Mouse (Mus musculus) frontal cortex, postnatal 36 days (tissue): ENCODE data around the gene Naaladl2.
A peak's percentile ranks its signal among the peaks of the same experiment; 100 is the strongest.

Experiments used
- DNase-seq, 2 experiments: peaks; one replicate each; pipeline ENCODE4 v3.0.0; 2022; ENCODE audit warnings: low spot score in 2 of 2

Gene Naaladl2

DNA sequence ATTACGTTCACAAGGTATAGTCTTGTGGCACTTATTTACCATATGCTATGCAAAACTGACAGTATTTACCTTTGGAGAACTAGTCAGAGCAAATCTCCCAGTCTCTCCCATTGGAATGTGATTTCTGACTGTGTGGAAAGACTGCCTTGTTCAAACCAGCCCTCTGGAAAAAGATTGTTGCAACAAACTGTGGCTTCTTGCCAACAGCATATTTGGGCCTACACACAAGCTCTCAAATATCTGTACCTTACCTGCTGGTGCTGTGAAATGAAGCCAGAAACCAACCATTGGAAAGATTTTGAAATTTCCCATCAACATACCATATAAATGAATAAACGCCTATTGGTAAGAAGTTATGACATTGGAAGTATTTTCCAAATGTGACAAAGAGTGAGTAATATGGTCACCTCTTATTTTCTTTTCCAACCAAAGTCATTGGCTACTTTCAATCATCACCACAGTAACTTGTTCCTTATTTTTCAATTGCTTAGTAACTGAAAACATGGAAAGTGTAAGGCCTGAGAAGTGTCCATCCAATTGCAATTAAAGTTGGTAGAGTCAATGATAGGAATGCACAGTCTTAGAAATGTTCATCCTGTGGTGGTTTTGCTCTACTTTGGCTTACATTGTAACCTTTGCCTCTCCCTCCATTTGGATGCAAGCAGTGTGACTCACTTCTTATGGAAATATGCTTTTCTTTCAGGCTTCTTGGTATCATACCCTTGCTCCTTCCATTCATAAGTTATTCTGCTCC, 453.7 kb downstream of the Naaladl2 start:
- no peak for DNase-seq

DNA sequence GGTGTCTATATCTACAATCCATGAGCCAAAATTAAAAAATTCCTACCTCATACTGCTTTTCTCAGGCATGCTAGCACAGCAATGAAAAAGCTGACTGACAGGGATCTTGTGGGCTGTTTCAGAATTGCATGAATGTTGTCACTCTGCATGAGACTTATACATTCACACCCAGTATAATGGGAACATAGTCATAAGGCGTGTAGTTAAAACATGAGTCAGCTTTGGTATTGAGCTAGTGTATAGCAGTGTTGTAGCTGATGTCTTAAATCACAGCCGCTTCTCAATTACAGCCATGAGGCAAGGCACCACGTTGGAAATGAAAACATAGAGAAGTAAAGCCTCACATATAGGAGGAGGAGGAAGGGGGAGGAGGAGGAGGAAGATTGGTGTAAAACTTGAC, 473.6 kb downstream of the Naaladl2 start:
- no peak for DNase-seq

DNA sequence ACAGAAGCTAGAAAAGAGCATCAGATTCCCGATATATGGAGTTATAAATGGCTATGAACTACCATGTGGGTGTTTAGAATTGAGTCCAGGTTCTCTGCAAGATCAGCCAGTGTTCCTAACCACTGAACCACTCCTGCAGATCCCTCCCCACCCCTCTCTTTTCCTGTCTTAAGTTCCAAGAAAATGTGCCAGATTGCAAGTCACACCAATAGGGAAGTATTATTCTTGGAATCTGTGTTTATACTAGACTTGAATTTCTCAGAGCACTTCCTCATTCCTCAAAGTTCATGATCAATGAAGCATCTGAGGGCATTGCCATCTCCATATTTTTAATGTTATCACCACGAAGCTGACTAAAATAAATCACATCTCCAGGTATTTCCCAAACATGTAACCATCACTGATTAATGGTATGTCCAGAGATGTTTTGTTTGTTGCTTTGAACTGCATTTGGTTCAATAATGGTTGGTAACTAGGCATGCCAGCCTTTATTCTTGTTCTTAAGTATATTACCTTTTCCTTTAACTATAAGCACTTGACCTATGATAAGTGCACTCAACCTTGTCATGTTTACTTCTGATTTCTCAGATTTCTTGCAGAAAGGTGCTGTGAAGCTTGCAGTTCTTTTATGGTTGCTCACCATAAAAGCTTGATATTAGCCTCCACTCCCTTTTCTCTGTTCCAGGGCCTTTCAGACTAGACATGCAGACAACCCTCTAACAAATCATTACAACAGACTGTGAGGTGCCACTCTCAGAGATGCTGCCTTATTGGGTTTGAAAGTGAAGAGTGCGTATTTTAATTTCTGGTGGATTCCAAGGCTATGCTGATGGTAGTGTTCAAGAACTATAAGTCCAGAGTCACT, 475.8 kb downstream of the Naaladl2 start:
- no peak for DNase-seq

DNA sequence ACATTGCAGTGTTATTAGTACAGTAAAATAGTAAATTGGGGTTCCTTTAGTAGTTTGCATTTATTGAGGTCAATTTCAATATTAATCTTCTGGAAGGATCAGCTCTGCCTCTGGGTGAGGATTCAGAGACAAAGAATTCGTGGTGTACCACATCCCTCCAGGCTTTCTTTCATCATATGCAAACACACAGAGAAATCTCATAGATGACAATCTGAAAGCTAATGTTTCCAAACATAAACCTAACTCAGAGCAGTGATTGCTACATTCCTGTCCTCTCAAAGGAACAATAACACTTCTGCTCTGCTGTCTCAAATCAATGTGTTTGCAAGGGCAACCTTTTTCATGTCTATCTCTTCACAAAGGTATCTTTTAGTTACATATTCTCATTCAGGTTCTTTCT, 478.7 kb downstream of the Naaladl2 start:
- DNase-seq: no peak

DNA sequence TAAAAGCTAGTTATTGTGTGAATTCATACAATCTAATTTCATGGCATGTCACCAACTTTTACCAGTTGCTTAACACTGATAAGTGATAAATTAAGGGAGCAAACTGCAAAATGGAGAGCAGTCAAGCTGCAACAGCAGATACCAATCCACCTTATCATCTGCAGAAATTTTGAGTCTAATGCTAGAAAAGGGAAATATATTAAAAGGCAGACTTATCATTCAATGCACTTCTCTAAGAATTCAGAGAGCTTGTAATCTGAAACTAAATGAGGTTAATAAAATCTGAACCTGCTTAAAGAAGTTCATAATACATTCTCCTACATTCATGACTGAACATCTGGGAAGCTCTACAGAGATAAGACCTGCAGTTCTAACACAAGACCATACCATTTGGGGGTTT, 480.3 kb downstream of the Naaladl2 start:
- no peak for DNase-seq

DNA sequence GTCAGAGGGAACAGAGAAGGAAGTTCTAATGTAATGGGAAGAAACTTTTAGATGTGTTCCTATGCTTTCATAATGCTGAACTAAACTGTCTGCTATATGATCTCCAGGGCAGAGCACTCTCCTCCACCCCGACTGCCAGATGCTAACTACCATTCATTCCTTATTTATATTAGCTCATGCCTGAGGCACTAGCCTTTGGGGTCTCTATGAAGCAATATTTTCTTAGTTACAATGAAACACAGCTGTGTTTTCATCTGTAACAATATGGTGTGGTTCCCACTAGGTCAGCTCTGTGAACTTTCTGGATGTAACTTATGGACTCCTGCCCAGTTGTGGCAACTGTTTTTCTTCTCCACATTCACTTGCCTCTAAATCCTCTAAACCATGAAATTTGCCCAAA, 514.0 kb downstream of the Naaladl2 start:
- DNase-seq: no peak

DNA sequence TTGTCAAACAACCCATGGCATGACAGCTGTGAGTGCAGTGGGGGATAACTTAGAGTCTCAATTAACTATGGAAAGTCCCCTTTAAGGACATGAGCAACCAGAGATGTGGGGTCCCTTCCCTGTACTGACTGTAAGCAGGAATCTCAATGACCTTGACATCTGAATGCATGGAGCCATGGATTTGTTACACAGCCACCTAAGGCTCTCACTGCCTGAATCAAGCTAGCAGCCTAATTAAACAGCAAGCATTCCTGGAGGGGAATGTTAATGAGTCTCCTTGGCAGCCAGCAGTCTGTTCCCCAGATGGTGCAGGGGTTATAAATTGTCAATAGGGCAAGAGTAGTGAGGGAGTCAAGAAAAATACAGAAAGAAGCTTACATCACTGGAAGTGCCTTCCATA, 538.6 kb downstream of the Naaladl2 start:
- no peak for DNase-seq

DNA sequence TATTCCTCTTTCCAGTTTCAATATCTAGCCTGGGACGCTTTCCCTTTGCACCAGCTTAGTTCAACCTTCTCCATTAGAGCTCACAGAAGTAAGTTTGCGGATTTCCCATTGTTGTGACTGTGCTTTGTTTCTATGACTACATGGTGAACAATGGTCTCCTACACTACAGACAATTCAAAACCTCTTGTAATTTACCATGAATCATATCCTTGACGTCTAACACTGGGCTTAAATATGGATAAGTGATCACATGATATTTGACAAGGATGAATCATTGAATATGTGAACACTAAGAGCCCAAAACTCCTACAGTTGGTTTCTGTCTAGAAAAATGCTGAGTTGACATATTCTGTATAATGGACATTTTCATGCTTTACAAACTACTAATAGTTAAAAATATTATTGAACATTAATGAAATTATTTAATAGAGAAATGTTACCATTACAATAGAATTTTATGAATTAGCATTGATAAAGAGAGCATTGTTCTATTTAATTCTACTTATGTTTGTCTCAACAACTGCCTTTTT, 539.2 kb downstream of the Naaladl2 start:
- no peak for DNase-seq

DNA sequence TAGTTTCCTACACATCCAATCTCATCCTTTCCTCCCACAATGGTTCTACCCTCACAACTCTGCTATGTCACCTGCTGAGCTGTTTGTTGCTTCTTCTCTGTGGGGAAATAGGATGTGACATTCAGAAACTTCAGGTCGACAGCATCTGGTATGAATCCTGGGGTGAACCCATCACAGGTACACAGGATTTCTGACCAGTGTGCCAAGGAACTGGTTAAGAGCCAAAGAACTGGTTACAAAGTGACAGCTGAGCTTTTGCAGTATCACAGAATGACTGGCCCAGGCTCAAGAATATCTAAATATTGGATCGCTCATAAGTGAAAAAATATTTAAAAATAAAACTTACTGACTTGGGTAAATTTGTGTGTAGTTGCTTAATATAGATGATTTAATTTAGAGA, 548.6 kb downstream of the Naaladl2 start:
- peak in 1 of 2 experiments; percentile 38 for DNase-seq

DNA sequence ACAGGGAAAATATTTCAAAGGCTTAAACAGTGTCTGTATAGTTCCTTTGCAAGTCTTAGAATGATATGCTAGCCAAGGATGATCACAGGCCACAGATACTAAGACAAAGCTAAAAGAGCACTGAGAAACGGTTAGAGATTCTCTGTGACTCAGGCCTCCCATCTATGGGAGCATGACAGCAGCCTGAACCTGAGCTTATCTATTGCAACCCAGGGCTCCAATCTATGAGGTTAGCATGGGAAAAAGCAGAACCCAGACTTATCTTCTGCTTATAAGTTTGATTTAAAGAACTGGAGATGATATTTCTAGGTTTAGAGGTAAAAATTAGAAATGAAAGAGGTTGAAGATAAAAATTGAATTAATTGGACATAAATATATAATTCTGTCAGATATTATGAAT, 587.4 kb downstream of the Naaladl2 start:
- DNase-seq: no peak

DNA sequence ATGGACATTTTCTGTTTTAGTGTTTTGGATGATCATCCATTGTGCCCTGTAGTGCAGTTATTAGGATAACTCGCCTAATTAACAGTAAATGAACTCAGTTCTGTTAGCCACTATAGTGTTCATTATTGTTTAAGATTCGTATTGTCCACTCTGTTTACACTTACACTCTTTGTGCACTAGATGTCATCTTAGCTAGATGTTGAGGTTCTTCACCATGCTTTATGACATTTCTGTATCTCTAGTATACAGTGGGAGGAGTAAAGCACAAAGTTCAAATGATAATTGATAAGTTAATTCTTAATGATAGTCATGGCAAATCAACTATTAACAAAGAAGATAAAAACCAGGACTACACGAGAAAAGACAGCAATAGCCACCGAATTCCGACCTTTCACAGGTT, 590.4 kb downstream of the Naaladl2 start:
- DNase-seq: no peak

DNA sequence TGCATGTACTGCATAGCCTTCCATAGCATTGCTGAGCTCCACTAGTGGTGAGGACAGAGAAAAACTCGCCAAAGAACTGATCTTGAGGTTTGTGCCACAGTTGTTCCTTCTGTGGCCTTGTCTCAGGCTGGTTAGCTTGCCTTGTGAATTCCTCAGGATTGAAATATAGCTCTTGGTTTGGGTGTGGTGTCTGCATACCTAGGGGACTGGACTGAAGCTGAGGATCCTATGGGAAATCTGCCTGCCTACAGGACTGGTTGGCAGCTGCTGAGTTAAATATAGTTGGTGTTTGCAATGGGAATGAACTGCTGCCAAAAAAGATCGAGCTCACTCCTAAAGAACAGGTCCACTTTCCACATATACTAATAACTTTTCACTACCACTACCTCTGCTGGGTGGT, 591.4 kb downstream of the Naaladl2 start:
- peak in 1 of 2 experiments; percentile 12 for DNase-seq

DNA sequence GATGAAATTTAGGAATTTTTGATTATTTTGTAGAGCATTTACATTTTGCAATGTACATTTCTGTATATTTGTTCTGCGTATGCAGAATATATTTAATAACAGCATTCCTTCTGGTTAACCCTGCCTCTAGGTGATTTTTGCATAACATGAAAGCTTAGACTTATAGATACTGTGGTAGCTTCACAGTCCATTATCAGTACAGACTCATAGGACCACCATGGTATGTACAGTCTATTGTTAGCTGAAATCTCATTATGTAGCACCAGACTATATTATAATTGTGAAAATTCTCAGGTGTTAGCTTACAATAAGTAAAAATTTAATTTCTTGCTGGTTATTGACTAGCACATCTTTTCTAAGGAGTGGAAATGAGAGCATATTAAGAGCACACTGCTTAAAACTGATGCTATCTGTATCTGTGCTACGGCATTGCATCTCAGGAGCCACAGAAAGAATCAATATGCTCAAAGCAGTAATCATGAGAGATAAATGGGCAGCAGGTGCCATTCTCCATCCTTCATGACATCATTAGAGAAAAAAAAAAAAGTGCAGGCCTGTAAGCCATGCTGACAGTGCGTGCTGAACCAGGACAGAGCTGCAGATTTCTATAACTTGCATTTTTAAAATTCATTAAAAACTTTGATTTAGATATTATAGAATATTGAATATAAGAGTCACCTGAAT, 610.1 kb downstream of the Naaladl2 start:
- no peak for DNase-seq

DNA sequence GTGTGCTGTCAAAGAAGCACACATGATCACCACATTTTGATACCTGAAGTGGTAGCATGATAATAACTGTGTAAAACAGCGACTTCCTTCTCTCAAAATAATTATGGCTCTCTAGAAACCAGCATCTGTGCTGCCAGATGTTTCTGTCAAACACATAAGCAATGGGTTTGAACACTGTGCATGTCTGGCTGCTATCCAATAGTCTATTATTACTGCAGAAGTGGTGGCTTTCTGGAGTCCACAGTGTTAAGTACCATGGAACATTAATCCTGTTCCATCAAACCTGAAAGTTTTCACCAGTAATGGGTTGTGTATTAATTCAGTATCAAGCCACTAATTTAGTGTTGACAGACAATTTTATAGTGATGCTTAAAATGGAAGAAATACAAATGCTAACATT, 629.1 kb downstream of the Naaladl2 start:
- no peak for DNase-seq

DNA sequence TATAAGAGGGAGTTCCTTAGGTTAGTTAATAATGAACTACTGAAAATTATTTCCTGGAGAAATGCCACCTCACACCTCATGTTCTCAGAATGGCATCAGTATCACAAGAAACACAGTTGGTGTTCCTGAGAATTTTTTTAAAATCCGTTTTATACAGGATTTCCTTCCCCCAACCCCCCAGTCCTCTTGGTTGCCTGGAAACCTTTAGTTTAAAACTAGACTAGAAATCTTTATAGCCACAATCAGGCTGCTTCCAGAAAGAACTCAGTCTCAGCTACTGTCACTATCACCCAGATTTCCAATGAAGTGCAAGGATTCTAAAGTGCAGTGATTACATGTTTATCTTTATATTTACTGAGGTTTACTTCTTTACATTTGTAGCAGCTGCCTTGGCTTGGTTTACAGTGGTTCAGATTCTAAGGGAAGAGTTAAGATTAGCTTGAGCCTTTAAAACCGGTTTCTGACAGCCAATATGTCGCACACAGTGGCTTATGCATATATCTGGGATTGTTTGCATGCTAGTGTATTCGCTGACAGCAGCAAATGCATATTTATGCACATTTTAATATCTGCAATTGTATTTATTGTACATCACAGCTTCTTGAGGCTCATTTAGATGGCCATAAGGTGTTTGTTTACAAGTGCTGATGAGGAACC, 657.5 kb downstream of the Naaladl2 start:
- peak in 1 of 2 experiments; percentile 49 for DNase-seq

DNA sequence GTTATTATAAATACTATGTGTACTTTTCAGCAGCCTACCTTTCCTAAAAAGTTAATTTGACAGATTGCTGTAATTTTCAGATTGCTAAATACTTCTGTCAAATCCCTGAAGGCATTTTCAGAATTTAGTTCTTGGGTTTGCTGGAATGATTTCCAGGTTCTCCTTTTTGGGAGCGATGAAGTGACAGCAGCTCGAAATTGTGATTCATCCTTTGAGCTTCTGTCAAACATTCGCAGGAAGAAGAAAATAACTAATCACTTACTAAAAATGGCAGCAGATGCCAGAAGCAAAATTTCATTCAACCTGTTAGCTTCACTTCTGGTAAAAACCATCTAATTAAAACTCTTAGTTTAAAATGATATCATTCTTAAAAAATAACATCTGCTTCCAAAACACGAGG, 680.1 kb downstream of the Naaladl2 start:
- peak in 1 of 2 experiments; percentile 12 for DNase-seq

DNA sequence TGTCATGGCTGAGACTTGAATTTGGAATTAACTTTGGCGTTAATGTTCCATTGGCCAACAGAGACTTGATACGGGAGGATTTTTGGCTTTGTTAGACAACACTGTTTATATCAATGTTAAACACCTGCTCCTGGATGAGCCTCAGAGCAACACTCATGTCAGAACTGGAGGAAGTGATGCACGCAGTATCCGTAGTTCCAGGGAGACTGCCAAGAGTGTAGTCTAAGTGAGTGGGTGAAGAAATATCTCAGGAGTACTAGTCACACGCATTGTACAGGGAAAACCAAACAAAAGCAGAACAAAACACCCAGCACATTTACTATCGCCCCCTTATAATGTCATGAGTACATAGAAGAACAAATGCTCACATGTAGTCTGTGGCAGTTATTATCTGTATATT, 703.4 kb downstream of the Naaladl2 start:
- DNase-seq: peak; percentile 17 to 43

DNA sequence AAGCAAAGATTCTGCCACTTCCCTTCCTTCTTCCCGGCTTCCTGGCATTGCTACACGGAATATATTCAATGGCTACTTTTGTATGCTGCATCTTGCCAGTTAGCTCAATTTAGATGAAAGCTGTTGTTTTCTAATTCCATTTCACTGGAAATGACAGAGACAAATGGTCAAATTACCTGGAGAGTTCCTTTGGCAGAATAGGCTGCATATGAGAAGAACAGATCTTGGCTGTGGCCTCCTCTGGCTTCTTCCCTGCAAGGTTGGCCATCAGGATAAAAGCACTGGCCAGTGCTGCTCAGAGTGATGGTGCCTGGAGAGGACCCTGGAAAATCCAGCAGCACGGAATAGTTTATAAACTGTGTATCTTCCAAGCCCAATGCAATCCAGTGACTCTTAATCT, 711.3 kb downstream of the Naaladl2 start:
- no peak for DNase-seq

DNA sequence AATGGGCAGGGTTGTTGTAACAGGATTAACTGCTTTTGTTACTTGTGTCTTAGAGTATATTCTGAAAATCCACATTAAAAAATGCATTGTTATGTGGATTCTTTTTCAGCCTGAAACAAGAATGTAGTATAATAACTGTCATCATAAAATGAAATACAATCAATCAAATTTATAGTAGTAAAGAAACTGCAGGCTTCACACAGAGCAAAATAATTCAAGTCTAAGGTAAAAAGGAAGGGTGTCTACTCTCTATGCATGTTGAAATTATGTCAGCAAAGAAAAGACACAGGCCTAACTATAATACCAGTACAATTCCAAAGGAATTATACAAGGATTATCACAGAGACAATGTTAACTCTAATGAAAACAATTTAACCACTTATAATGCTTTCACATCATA, 752.3 kb downstream of the Naaladl2 start:
- no peak for DNase-seq

DNA sequence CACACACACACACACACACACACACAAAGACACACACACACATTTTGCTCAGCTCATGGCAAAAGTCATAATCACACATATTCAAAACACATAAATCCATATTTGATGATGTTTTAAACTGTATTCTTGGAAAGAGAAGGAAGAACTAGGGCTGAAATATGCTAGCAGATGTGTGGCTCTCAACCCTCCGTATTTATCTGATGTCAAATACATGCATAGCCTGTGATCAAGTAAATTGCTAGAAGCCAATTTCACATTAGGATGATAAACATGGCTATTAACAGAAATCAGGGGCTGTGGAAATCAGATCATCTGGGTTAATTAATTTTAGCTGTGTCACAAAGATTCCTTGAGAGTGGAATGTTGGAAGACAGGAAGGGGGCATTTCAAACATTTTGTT, 752.8 kb downstream of the Naaladl2 start:
- DNase-seq: no peak

DNA sequence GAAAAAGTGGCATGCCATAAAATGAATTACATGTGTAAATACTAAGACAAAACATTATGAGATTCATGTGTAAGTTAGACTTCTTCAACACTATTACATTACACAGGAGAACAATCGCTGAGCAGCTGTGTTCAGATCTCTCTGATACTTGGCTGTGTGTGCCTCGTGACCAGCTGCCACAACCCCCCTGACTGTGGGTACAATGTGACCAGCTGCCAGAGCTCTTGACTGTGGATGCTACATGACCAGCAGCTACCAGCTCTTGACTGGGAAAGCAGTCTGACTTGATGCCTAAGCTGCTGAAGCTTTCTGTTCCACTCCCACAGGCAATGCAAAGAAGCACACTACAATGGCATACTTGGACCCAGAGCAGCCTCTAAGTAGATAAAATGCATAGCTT, 789.1 kb downstream of the Naaladl2 start:
- DNase-seq: no peak
